Mouse (Mus musculus) liver, embryonic 14.5 days (tissue): Measurements from ENCODE around the gene Mad1l1.

Source experiments
- CTCF ChIP-seq: IDR thresholded peaks from 2 replicates; pipeline ENCODE4 v1.5.1; 2016; ENCODE audit warnings: antibody characterized with exemption, low read depth, control low read depth
- EP300 ChIP-seq: IDR thresholded peaks from 2 replicates; pipeline ENCODE4 v1.6.1; 2016; ENCODE audit warnings: antibody characterized with exemption, low read depth

DNA sequence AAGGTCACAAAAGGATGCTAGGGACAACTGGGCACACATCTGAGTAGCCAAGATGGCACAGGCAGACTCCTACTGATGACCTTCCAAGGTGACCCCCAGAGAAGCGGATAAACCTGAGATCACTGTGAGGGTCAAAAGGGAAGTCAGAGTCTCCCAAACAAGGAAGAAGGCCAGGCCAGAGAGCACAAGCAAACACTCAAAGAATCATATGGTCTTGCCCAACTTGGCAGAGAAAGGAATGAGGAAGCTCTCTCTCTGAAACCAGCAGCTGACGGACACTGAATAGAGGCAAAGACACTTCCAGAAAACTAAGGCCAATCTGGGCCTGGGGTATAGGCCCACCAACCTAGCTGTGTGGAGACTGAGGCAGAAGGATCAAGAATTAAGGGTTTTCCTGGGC is 213.4 kb downstream of the Mad1l1 start:
- TF ChIP-seq CTCF = no peak
- TF ChIP-seq EP300 = no peak
